19 mouse cellular contexts compared by ENCODE assay signal in genomic region chr4:135113656-135114055, GRCm38 (mm10). TPM values are rescaled to one million over a fixed set of nuclear protein-coding genes. Genes with fewer than 3 reads are reported as not detected.
DNase-seq lines count a peak whose midpoint lies in the region; ATAC-seq and TF ChIP-seq lines count a peak whose summit lies in the region.
"Had no signal": no experiment of that assay in that cellular context is flagged by ENCODE, and none has a peak within 500 bp of the region (broad histone marks: within the 10 kb centered on the region; RNA-seq: fewer than 3 reads in every experiment).

No protein-coding gene starts in this region.

- TF ChIP-seq EP300 in CH12.LX (IDR thresholded peaks at IDR 0.05; ENCODE audit: low read length) = no peak

- no peak overlapping the region for H3K9ac ChIP-seq in embryonic facial prominence, embryonic 14.5 days (ENCODE audit: low read depth, low read length)
- H3K9ac ChIP-seq in CH12.LX (ENCODE audit: insufficient read depth, low read depth) (no peak overlapping the region), ES-E14 (ENCODE audit: insufficient read depth, low read depth, low read length, poor library complexity, severe bottlenecking) (no peak overlapping the region)
- no peak overlapping the region for H3K9ac ChIP-seq in embryonic facial prominence, embryonic 15.5 days

- no peak overlapping the region for H3K4me2 ChIP-seq in embryonic facial prominence, embryonic 14.5 days (ENCODE audit: low read depth, low read length)
- H3K4me2 ChIP-seq in CH12.LX (ENCODE audit: insufficient read depth, low read depth, poor library complexity, severe bottlenecking) = no peak overlapping the region
- no peak overlapping the region for H3K4me2 ChIP-seq in embryonic facial prominence, embryonic 15.5 days (replicated peaks)

- ATAC-seq in embryonic facial prominence, embryonic 14.5 days (ENCODE audit: low read depth) = 0 out of 2 replicates have a peak, but pooled peaks have one; percentile 12
- peak; percentile 68; the same call in 1 of the 2 replicates for ATAC-seq in embryonic facial prominence, embryonic 15.5 days (ENCODE audit: insufficient number of reproducible peaks, low FRiP score, low TSS enrichment, low read depth)
- ATAC-seq: activated CD4-positive, CD25-positive, alpha-beta regulatory T cell, adult 4 months; Patski had no signal

- WGBS in embryonic facial prominence, embryonic 14.5 days = 79% methylated on average over 8 of the region's 8 CpGs
- WGBS in embryonic facial prominence, embryonic 10.5 days = 83% methylated on average over 8 of the region's 8 CpGs
- WGBS in embryonic facial prominence, embryonic 15.5 days = 83% methylated on average over 8 of the region's 8 CpGs

- DNase-seq in embryonic facial prominence, embryonic 14.5 days (ENCODE audit: low spot score) = peak; percentile 53
- no peak for DNase-seq in embryonic facial prominence, embryonic 10.5 days (ENCODE audit: low spot score)
- DNase-seq in CH12.LX (ENCODE audit: extremely low read depth) (no peak), ES-E14 (ENCODE audit: low read depth, low spot score) (no peak)
- DNase-seq in adrenal gland, adult 8-10 months = no peak
- DNase-seq in lung, postnatal 14 days = no peak
- DNase-seq in adrenal gland, postnatal 10 days = no peak
- DNase-seq: adrenal gland, postnatal 25 days; B cell, adult 2 months; cerebellum, adult 11 months; cerebellum, adult 11-12 months; cerebellum, adult 18-20 months; cerebellum, adult 2 months; cerebellum, adult 8-10 months; cerebellum, adult 9-10 months had no signal

- TF ChIP-seq RAD21 in CH12.LX (IDR thresholded peaks at IDR 0.05; ENCODE audit: low read depth, low read length) = no peak

- no peak for TF ChIP-seq POLR2A in CH12.LX (IDR thresholded peaks at IDR 0.05; ENCODE audit: low read depth, low read length)

- no peaks in the 10 kb centered on the region for H3K27me3 ChIP-seq in embryonic facial prominence, embryonic 14.5 days (replicated peaks; ENCODE audit: control insufficient read depth, insufficient read depth, low read length)
- peaks cover 15% of the 10 kb centered on the region for H3K27me3 ChIP-seq in embryonic facial prominence, embryonic 10.5 days (replicated peaks; ENCODE audit: low read depth, poor library complexity, severe bottlenecking)
- H3K27me3 ChIP-seq in CH12.LX (replicated peaks) = no peaks in the 10 kb centered on the region
- H3K27me3 ChIP-seq in embryonic facial prominence, embryonic 15.5 days = no peaks in the 10 kb centered on the region

- no peaks in the 10 kb centered on the region for H3K4me1 ChIP-seq in embryonic facial prominence, embryonic 14.5 days (ENCODE audit: control insufficient read depth, insufficient read depth, low read length)
- H3K4me1 ChIP-seq in embryonic facial prominence, embryonic 10.5 days = peaks cover 24% of the 10 kb centered on the region
- peaks cover 23 to 56% of the 10 kb centered on the region in 2 experiments for H3K4me1 ChIP-seq in CH12.LX (ENCODE audit: control insufficient read depth in 1 of 2, insufficient read depth in 2 of 2)
- peaks cover 0 to 4% of the 10 kb centered on the region in 2 experiments; a peak in 1 of 4 replicates for H3K4me1 ChIP-seq in ES-E14 (ENCODE audit: control insufficient read depth in 2 of 2, insufficient read depth in 2 of 2, low read length in 2 of 2, poor library complexity in 1 of 2)
- H3K4me1 ChIP-seq in embryonic facial prominence, embryonic 15.5 days = no peaks in the 10 kb centered on the region

- TF ChIP-seq CTCF in CH12.LX (conservative IDR thresholded peaks at IDR 0.05 in 1 of 2, IDR thresholded peaks at IDR 0.05 in 1 of 2; ENCODE audit: low read depth in 2 of 2, low read length in 2 of 2) = no peak

- H3K4me3 ChIP-seq in embryonic facial prominence, embryonic 14.5 days (ENCODE audit: low read depth, low read length) = no peak overlapping the region
- H3K4me3 ChIP-seq in embryonic facial prominence, embryonic 10.5 days = no peak overlapping the region
- no peak overlapping the region for H3K4me3 ChIP-seq in CH12.LX (replicated peaks in 1 of 3; ENCODE audit: low read depth in 2 of 3, low read length in 2 of 3, poor library complexity in 1 of 3)
- no peak overlapping the region for H3K4me3 ChIP-seq in ES-E14 (ENCODE audit: insufficient read depth in 1 of 2, low read depth in 1 of 2, low read length in 2 of 2, poor library complexity in 1 of 2, severe bottlenecking in 1 of 2)
- H3K4me3 ChIP-seq in embryonic facial prominence, embryonic 15.5 days (replicated peaks) = no peak overlapping the region

- no peaks in the 10 kb centered on the region for H3K79me2 ChIP-seq in CH12.LX (replicated peaks; ENCODE audit: control insufficient read depth, extremely low read depth, insufficient read depth, poor library complexity, severe bottlenecking)

- H3K27ac ChIP-seq in embryonic facial prominence, embryonic 14.5 days (replicated peaks; ENCODE audit: low read depth, low read length) = no peak overlapping the region
- H3K27ac ChIP-seq in embryonic facial prominence, embryonic 10.5 days (replicated peaks) = no peak overlapping the region
- no peak overlapping the region for H3K27ac ChIP-seq in CH12.LX (ENCODE audit: insufficient read depth, low read depth)
- no peak overlapping the region for H3K27ac ChIP-seq in ES-E14 (ENCODE audit: insufficient read depth, low read depth, low read length, poor library complexity, severe bottlenecking)
- H3K27ac ChIP-seq in embryonic facial prominence, embryonic 15.5 days (replicated peaks) = no peak overlapping the region

- H3K9me3 ChIP-seq in embryonic facial prominence, embryonic 14.5 days (ENCODE audit: control insufficient read depth, low read length) = peaks cover 10% of the 10 kb centered on the region
- peaks cover 13% of the 10 kb centered on the region for H3K9me3 ChIP-seq in embryonic facial prominence, embryonic 10.5 days
- H3K9me3 ChIP-seq in CH12.LX (replicated peaks; ENCODE audit: low read length) = peaks cover 20% of the 10 kb centered on the region
- H3K9me3 ChIP-seq in ES-E14 (ENCODE audit: control insufficient read depth, insufficient read depth, low read depth, low read length) = no peaks in the 10 kb centered on the region
- no peaks in the 10 kb centered on the region for H3K9me3 ChIP-seq in embryonic facial prominence, embryonic 15.5 days (replicated peaks)

- dilution Hi-C loops in CH12.LX (cut with MboI; ENCODE audit: extremely low pct_ligation_motif_present, extremely low pct_unique_long_range_greater_than_20kb, low sequenced_read_pairs) = no loop called here

- H3K36me3 ChIP-seq in embryonic facial prominence, embryonic 14.5 days (ENCODE audit: control insufficient read depth, insufficient read depth, low read length) = no peaks in the 10 kb centered on the region
- no peaks in the 10 kb centered on the region for H3K36me3 ChIP-seq in embryonic facial prominence, embryonic 10.5 days (replicated peaks)
- H3K36me3 ChIP-seq in CH12.LX (replicated peaks in 1 of 2; ENCODE audit: control insufficient read depth in 1 of 2, insufficient read depth in 1 of 2, low read length in 1 of 2) (peaks cover 0 to 4% of the 10 kb centered on the region in 2 experiments), ES-E14 (ENCODE audit: control insufficient read depth, insufficient read depth, low read length, poor library complexity, severe bottlenecking) (no peaks in the 10 kb centered on the region)
- no peaks in the 10 kb centered on the region for H3K36me3 ChIP-seq in embryonic facial prominence, embryonic 15.5 days
- H3K36me3 ChIP-seq: G1E had no signal

- in situ Hi-C loops in CH12.LX (cut with MboI; ENCODE audit: low pct_ligation_motif_present, low pct_unique_long_range_greater_than_20kb, low sequenced_read_pairs) (no loop called here), ES-E14 (cut with MboI; ENCODE audit: low sequenced_read_pairs in 2 of 2, unreplicated experiment in 2 of 2) (no loop called here)

TF ChIP-seq in CH12.LX, 34 proteins besides CTCF, POLR2A, EP300 and RAD21:
- TF ChIP-seq ZKSCAN1 (IDR thresholded peaks at IDR 0.05; ENCODE audit: borderline replicate concordance, low read depth, low read length) = no peak
- no peak for TF ChIP-seq KAT2A (IDR thresholded peaks at IDR 0.05; ENCODE audit: insufficient replicate concordance, low read length)
- TF ChIP-seq MAFK (IDR thresholded peaks at IDR 0.05; ENCODE audit: insufficient replicate concordance, low read length) = 0 out of 2 replicates have a peak, but pooled peaks have one; percentile 17

TF ChIP-seq in ES-E14, 5 proteins besides CTCF, POLR2A, EP300 and RAD21:
- TF ChIP-seq HCFC1 (IDR thresholded peaks at IDR 0.05; ENCODE audit: borderline replicate concordance, insufficient read depth, low read length) (no peak), MAFK (IDR thresholded peaks at IDR 0.05; ENCODE audit: insufficient read depth, low read depth, low read length) (0 out of 2 replicates have a peak, but pooled peaks have one; percentile 33)
TF ChIP-seq in ES-E14: peak in this region for 1.

RNA-seq across cellular contexts. Expression of gene Runx3, which starts 6.8 kb away (rescaled TPM):
- polyA plus RNA-seq in embryonic facial prominence, embryonic 14.5 days (2014; fragmentation: Nextera tagmentation; extraction: Ambion mirVana) = 2.3 and 2.4 TPM in 2 replicates
- 0.04 TPM in 2 replicates for polyA plus RNA-seq in embryonic facial prominence, embryonic 10.5 days (2016; fragmentation: Nextera tagmentation; extraction: Ambion mirVana)
- total RNA-seq in CH12.LX (2012; rRNA removed) (13.7 and 19.7 TPM in 2 replicates), CH12.LX (2014; rRNA removed) (2.4 and 5.0 TPM in 2 replicates), ES-E14 (2012; rRNA removed) (0.49 and 0.63 TPM in 2 replicates)
- 48.0 and 61.1 TPM in 2 replicates for polyA plus RNA-seq in CH12.LX (2012; ENCODE audit: insufficient read length, low read depth)
- polyA plus RNA-seq in embryonic facial prominence, embryonic 15.5 days (2015; fragmentation: Nextera tagmentation; extraction: Ambion mirVana) = 2.9 and 3.2 TPM in 2 replicates
- total RNA-seq in adrenal gland, adult 8-10 months (2022) = 1 to 10 TPM in 3 of 4 experiments, under 1 TPM in 1; 0.96 to 3.8 (median 2.1) TPM
- total RNA-seq in adrenal gland, postnatal 10 days (2021) = 1 to 10 TPM; 2.9 to 3.2 TPM
- polyA plus RNA-seq: cerebellum, adult 2 months had no signal
